Mouse (Mus musculus): ENCODE data around the gene Mb. TPM values are rescaled to one million over a fixed set of nuclear protein-coding genes. Genes with fewer than 3 reads are reported as not detected.

Gene Mb
- total RNA-seq (2023): 1 to 10 TPM in 1 of 2 experiments, under 1 TPM in 1; 0.48 to 1.3 TPM

GRCm38 (mm10) chr15:77050570-77050969 lies at the start of gene Mb:
Gene Mb, minus strand, starts transcription at chr15:77050670.

GRCm38 (mm10) chr15:77044597-77045320 lies 5.7 kb downstream of the Mb start, which contains the start of gene Apol6:
Gene Apol6, plus strand, starts transcription at chr15:77044729.

Other genes with a start within 250 kb of the Mb start
- gene Zfp251, start 179.2 kb downstream of the Mb start, total RNA-seq (2023): 1 to 10 TPM; 2.5 to 2.7 TPM
- 1 to 10 TPM; 2.7 to 4.1 TPM for gene Zfp7, start 171.4 kb downstream of the Mb start, total RNA-seq (2023)
- gene Gm49527, start 171.3 kb downstream of the Mb start, total RNA-seq (2023): under 1 TPM in 1 of 2 experiments, not detected in 1; 0.90 TPM
- gene Zfp647, start 125.2 kb downstream of the Mb start, total RNA-seq (2023): 1 to 10 TPM in 1 of 2 experiments, under 1 TPM in 1; 0.77 to 2.0 TPM
- gene 1110038F14Rik, start 102.2 kb downstream of the Mb start, total RNA-seq (2023): 10 to 100 TPM; 15.7 to 16.1 TPM
- not detected for gene Apol6, start 5.9 kb downstream of the Mb start, total RNA-seq (2023)